Mouse (Mus musculus) lung, postnatal 4 days (tissue): Measurements from ENCODE around the gene Rnpep.

Source experiments
- DNase-seq, 2 experiments: peaks; one replicate each; pipeline ENCODE4 v3.0.0; 2021

Rnpep gene

DNA sequence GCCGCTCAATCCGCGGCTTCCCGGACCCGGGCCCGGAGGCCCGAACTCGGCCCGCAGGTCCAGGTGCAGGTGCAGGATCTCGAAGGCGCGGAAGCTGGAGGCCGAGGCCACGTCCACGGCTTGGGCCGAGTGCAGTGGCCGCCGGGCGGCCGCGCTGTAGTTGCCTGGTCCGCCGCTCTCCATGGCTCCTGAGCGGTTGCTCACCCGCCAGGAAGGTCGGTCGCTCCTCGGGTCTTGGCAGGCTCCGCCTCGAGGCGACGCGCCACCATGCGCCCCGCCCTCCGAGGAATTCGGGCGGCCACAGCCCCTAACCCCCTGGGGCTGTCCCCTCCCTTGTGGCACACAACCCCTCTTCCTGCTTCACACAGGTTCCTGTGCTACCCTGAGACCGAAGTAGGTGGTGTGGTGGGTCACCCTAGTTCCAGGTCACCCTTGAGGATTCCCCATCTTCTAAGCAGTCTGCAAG, at the start of gene Rnpep:
Gene Rnpep (minus strand): TSS at position 259 of the 466 bp plus-strand sequence.
- peak; percentile 84 to 86 for DNase-seq

DNA sequence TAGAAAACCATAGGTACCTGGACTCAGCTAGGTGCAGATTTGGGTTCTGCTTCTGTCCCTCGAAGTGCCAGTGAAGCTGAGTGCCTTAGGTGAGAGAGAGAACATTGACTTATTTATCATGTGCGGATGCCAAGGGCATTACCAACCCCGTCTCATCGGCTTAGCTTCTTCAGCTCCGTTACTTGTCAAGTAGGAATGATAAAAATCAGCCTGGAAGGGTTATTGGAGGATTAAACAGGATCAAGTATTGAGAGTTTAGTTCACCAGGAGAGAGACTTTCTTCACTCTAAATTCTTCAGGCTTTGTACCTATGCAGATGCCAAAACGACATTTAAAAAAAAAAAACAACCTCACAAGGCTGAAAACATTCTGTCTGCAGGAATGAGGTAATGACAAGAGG, 46.7 kb upstream of the Rnpep start:
- DNase-seq, result no peak

DNA sequence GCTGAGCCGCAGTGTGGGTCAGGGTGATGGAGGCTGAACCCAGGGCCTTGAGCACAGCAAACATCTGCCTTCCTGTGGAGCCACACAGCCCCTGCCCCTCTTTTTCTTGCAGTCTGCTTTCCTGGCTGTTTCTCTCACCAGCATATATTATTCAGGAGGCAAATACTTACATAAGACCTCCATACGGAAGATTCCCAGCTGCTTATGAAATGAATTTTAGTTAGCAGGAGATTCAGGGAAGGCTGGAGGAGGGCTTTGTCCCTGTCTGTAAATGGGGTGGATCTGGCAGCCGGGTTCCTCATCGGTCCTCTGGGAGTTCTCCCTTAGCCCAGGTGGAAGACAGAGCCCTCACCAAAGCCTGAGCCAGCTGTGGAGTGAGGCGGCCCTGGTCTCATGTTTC, 44.5 kb upstream of the Rnpep start:
- DNase-seq, result no peak

DNA sequence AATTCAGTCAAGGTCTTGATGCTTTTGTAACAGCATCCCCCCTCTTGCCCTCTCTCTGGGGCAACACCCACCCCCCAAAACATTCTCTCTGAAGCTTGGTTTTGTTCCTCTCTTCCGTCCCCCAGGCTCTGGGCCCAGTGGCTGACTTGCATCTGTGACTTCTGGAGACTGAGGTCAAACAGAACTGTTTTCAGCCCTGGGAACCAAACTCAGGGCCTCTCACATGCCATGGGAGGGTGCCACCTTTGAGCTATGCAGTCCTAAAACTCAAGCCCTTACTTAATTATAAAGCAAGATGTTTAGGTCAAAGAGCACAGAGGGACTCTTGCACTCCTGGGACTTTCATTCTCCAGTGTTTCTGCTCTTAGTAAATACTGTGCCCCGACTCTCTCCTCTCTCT, 42.0 kb upstream of the Rnpep start:
- DNase-seq, result no peak

DNA sequence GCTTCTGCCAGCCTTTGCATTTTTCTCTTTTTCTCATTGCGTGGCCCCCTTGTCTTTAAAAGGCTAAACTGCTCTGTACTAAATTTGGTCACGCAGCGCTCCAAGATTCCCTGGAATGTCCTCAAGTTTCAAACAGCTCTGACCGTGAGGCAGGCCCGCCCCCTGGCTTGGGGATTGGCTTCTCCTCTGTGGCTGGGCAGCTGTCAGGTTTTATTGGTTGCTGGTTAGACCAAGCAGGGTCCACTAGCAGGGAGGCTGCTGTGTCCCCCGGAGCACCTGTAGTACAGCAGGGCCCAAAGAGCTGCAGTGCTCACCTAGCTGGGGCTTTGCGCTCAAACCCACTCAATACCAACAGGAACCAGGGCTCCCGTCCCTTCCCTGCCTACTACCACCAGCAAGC, 40.7 kb upstream of the Rnpep start, which contains the start of gene Lmod1:
Gene Lmod1 (plus strand): TSS at position 237 of the 400 bp plus-strand sequence.
- DNase-seq, result peak; percentile 78 to 85

DNA sequence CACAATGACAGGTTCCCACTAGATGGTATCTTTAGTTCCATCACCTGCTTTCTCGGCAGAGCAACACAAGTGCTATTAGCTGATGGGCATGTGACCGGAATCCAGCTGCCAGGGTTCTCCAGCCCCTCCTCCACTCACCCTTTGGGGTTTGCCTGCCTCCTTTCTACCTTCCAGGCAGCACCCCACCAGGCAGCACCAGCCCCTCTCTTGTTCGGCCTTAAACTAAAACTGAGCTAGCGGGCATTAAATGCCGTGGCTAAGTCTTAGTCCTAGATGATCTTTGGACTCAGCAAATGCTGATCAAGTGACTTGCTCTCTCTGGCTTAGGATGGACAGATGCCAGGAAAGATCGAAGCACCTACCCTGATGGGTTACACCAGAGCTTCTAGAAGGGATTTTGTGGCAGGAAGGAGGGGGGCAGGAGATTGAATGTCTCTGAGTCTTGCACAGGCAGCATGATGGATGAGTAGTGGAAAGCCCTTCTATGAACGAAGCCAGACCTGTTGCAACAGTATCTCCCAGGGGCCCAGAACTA, 39.5 kb upstream of the Rnpep start:
- DNase-seq, result no peak

DNA sequence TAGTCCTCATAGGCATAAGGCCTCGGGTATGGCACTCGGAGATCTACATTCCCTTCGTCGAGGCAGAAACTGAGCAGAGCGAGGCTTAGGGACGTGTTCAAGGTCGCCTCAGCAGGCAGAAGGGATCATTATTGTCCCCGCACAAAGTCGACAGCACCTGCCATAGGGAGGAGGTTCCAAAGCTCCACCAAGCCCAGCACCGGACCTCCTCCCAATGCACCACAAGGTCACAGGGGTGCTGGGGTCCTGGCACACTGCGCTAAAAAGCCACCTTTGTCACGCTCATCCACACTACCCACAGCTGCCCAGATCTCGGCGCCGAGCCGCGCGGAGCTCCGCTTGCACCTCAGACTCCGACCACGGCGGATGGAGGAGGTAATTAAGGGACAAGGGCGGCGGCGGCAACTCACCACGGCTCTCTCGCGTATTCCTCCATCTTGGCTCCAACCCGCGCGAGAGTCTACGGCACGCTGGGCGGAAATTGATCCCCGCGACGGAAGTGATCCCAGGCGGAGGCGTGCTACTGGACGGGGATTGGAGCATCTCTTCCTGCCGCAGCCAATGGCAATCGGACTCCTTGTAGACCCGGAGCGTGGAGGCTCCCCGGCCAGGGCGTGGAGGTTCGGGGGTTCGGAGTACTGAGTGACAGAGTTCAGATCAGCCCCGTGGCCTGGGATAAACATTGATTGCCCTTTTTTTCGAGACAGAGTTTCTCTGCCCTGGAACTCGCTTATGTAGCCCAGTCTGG, 29.6 kb upstream of the Rnpep start, which contains the start of gene Timm17a:
Gene Timm17a (minus strand): TSS at position 495 of the 748 bp plus-strand sequence.
- peak; percentile 94 to 95 for DNase-seq

DNA sequence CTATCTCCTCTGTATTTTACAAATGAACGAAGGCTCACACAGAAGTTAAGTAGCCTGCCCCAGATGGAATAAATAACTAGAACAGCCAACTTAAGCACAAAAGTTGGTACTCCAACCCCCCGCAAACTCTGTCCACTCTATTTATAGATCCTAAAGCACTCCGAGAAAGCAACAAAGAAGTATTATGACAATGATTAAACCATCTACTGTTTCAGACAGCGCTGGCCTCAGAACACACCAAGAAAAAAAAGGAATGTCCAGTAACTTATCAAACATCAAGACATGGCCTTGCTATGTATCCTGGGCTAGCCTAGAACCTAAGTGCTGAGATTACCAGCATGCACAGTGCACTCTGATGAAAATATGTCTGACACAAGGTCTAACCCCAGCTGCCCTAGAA, 28.3 kb upstream of the Rnpep start:
- DNase-seq, result no peak

DNA sequence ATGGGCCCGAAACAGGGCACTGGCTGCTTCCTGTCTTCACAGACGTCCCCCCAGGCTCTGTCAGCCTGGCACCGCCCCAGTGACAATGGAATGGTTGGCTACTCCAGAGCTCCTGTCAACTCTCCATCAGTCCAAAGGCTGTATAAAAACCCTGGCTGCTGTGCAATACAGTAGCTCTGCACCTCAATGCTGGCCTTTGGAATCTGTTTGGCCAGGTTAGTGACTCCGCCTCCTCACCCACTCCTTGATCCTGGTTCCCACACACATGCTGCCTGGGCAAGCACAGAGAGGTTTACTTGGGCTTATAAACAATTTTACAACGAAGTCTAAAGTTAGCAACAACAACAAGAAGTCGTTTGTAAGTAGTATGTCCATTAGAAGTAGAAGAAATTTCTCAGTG, 27.5 kb upstream of the Rnpep start:
- no peak for DNase-seq

DNA sequence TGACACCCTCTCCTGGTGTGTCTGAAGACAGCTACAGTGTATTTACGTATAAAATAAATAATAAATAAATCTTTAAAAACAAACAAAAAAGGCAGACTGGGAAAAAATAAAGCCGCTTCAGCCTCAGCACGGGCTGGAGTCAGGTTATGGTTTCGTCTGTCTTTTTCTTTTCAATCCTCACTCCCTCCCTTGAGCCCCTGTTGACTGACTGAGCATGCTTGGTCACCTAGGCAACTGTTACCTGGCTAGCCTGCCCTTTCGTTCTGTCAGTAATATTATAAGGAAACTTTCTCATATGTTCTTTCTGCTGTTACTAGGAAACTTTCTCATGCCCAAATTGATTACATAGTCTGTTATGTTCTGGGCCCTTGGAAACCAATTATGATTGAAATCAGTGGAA, 7.0 kb upstream of the Rnpep start:
- no peak for DNase-seq

DNA sequence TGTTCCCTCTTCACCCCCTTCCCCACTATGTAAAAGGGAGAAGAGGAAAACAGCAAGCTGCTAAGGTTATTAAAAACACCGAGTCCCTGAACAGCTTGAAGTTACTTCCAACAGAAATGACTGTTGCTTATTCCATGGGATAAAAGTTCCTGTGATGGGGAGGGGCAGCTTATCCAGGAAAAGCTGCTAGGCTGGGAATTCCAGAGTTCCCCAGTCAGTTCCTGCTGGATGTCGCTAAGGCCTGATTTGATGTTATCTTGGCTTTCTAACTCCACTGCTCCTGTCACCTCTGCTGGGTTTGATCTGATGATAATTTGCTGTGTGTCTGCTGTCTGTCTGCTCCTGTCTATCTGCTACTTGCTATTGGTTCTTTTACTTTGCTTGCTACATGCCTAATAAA, 2.4 kb upstream of the Rnpep start:
- DNase-seq, result no peak

DNA sequence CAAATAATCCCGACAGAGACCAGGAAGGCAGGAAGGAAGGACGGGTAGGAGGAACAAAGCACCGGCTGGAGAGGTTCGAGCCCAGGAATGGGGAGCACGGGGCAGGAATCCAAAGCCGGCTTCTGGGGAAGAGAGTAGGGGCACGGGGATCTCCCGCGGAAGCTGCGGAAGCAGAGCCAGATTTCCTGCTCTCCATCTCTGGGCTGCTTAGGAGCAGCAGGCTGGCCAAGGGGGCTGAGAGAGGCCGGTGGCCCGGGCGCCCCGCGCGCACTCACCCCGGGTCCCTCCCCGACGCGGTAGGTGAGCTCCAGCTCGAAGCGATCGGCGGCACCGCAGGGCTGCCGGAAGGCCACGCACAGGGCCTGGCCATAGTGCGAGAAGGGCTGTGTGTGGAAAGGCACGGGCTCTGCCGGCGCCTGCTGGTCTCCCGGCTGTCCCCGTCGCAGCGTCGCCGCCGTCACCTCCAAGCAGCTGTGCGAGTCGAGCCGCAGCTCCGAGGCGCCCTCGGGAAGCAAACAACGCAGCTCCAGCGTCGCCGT, 528 bp downstream of the Rnpep start:
- no peak for DNase-seq

DNA sequence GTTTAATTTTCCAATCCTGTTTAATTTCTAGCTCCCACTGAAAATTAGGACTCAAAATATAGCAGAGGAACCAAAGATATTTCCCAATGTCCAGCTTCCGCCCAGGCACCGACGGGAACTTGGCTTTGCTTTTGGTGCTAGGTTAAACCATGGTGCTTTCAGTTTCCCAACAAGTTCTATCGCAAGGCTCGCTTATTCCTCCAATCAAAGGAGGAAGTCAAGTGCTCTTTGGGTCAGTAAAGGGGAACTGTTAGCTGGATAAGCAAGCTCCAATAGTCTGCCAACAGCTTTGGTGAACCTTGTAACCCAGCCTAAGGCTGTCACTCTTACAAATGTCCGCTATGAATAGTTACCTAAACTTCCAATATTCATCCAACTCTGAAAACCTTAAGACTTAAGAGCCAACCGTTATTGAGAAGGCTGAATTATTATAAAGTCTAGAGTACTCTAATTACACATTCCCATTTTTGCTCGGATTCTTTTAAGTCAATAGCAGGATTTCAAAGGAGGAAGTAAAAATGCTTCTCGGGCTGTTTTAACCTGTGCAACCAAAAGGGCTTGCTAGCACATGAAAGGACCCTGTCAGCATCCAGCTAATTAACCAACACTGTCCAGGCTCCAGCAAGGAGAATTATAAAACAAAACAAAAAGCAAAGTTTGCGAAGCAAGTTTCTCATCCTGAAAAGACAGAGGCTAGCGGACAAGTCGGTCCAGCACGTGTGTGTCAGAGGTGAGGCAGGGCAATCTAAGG, 1.2 kb downstream of the Rnpep start:
- DNase-seq, result peak; percentile 41 to 58

DNA sequence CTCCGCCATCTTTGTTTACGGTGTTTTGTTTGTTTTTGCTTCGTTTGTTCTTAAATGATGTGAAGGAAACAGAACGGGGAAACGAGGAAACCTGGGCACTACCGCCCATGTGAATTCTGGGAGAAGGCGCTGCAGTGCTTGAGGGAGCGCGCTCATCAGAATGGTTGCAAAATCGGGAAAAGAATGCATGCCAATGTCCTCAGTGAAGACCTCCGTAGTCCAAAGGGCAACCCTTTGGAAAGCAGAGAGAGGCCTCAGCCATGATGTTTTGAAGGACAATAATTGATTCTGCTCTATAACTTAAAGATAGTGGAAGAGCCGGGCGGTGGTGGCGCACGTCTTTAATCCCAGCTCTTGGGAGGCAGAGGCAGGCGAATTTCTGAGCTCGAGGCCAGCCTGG, 2.0 kb downstream of the Rnpep start:
- no peak for DNase-seq

DNA sequence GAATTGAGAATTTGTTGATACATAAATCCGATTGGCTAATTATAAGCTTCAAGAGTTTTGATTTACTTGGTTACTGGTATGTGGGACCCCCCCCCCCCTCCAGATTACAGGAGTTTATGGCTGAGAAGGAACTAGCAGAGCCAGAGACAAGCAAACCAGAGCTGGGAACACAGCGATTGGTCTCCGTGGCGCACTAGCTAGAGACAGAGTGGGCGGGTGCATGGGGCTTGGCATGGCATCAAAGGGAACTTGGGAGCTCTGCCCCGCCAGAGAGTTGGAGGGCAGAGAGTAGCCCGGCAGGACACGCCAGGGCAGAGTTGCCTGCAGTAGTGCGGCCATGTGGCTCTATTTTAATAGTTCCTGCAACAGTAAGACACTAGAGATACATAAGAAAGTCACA, 3.2 kb downstream of the Rnpep start:
- peak; percentile 82 to 87 for DNase-seq

DNA sequence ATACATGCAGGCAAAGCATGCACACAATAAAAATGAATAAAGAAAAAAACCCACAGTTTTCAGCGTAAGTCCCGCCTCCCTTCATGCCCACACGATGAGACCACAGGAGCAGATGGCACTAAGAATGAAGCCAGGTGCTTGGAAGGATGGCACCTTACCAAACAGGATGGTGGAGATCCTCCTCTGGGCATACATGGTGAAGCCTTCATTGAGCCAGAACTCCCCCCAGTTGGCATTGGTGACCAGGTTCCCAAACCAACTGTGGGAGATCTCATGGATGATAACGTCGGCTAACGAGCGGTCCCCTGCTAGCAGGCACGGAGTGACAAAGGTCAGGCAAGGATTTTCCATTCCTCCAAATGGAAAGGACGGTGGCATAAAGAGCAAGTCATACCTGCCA, 12.5 kb downstream of the Rnpep start:
- DNase-seq, result no peak

DNA sequence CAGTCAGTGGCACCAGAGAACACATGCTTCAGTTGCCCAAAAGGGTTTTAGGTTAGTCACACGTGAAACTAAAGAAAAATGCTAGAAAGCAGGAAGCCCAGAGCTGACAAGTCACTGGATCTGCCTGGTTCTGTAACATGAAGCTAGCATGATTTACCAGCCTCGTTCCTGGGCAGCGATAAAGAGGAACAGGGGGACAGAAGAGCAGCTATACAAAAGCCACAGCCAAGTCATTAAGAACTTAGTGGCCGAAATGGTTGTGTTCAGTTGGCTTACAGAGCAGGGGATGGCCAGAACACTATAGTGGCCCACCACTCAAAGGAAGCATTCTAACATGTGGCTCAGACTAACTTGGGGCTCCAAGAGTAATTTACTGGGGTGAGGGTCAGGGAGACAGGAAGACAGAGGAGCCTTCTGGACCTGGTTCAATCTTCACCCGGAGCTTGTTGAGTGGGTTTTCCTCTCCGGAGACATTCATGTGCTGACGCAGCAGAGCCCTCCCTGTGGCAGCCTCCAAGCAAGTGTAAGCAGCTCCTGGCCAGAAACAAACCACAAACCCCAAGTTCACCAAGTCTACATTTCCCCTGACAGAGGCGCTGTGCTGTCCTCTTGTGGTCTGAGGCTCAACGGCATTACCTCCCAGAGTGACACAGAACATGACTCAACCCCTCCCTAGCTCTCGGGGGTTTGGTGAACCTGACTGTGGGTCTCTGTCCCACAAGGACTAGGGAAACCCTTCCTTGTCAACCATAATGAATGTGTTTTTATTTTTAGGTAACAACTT, 16.0 kb downstream of the Rnpep start:
- no peak for DNase-seq

DNA sequence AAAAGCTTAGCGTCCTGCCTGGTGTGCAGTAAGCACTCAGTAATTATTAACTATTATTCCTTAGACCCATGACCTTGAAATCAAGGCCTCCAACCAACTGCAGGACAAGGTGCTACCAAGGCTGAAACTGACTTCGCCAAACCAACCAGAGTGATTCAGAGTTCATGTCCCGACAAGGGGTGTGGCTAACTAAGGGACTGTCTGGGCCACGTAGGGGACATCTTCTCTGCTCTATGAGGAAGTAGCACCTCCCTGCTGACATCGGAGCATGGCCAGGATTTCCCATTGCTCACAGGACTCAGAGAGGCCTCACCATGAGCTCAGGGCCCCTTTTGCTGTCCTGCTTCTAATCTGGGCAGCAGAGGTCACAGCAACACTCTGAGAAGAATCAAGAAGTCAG, 18.1 kb downstream of the Rnpep start:
- DNase-seq, result no peak

DNA sequence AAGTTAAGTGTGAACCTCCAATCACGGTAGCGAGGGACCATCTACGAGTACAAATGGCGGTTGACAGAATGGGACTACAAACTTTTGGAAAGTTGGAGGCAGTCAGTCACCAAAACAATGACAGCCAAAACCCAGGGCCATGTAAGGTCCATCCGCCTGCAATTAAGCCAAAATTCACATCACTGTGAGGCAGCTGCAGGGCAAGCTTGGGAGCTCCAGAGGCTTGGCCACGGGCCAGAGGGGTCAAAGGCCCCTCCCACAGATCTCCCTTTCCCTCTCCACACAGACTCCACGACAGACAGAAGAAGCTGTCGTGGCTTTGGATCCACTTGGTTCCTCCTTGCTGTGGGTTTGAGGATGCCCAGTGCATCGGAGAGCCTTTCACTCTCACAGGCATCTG, 20.6 kb downstream of the Rnpep start:
- no peak for DNase-seq

DNA sequence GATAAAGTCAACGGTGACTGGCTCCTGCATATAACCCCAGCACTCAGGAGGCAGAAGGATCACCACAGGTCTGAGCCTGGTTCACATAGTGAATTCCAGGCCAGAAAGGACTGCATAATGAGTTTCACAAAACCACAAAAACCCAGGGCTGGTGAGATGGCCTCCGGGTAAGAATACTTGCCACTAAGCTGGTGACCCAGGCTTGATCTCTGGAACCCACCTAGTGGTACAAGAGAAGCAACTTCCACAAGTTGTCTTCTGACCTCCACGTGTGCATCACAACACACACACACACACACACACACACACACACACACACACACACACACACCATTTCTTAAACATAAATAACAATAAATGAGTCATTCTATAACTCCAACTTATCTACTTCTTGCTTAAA, 21.6 kb downstream of the Rnpep start:
- DNase-seq, result no peak

DNA sequence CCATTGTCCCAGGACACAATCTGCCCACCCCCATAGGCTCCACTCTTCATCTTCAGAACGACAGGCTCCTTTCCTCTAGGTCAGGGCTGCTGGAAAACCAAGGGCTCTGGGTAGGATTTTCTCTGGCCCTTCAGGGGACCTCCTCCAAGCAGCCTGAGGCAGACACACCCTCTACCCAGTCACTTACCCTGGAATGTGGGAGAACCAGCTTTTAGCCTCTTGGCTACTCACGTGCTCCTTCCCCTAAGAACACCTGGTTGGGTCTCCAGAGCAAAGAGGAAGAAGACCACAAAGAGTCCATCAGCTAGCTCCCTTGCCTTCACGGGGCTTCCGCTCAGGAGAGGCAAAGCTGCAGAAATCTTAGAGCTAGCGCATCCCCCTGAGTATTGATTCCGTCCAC, 23.0 kb downstream of the Rnpep start:
- peak; percentile 64 to 73 for DNase-seq

DNA sequence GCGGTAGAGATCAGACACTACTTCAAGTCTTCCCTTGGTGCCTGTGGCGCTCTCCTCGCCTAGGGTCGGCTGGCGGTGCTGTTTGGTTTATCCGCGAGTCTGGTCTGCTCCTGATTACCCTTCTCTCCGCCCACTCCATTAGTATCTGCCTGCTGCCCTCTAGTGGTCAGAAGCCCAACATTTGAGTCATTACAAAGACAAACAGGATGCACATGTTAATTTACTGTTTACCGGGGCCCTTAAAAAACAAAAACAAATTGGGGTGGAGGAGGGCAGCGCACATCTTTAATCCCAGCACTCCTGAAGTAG, 24.8 kb downstream of the Rnpep start:
- DNase-seq, result peak; percentile 66 to 85
